Mouse (Mus musculus) heart, postnatal 10 days (tissue): ENCODE results near the gene Mgll. TPM values are rescaled to one million over a fixed set of nuclear protein-coding genes. Genes with fewer than 3 reads are reported as not detected.

ENCODE experiments used
- DNase-seq, 2 experiments: peaks; one replicate each; pipeline ENCODE4 v3.0.0; 2021
- intact Hi-C: fragments of 180-260 bp; cut with DNase I; formaldehyde crosslinking; loops from one replicate; pipeline ENCODE4 v1.15.1; 2025
- total RNA-seq, 2 experiments: library from RNA; stranded (reverse); gene quantifications; 2 replicates each; pipeline ENCODE4 v1.2.3; 2021

Gene Mgll
- total RNA-seq, 2 experiments from 2014 or later = 187 to 225 TPM

GRCm38 (mm10) chr6:88840791-88841513 is 116.7 kb downstream of the Mgll start:
- intact Hi-C loops = no loop called here
- no peak for DNase-seq

DNA sequence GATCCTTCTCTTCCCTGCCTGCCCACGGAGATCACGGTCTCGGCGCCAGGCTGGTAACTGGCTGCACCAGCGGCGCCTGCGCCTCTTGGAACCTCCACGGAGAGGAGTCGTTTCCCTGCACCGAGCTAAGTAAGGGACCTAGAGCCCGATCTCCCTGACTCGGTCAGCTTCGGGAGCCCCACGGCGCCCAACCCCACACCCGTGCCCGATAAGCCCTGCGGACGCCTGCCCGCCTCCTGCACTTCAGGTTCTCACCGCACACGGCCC is 117.2 kb downstream of the Mgll start:
- intact Hi-C loops = no loop called here

DNA sequence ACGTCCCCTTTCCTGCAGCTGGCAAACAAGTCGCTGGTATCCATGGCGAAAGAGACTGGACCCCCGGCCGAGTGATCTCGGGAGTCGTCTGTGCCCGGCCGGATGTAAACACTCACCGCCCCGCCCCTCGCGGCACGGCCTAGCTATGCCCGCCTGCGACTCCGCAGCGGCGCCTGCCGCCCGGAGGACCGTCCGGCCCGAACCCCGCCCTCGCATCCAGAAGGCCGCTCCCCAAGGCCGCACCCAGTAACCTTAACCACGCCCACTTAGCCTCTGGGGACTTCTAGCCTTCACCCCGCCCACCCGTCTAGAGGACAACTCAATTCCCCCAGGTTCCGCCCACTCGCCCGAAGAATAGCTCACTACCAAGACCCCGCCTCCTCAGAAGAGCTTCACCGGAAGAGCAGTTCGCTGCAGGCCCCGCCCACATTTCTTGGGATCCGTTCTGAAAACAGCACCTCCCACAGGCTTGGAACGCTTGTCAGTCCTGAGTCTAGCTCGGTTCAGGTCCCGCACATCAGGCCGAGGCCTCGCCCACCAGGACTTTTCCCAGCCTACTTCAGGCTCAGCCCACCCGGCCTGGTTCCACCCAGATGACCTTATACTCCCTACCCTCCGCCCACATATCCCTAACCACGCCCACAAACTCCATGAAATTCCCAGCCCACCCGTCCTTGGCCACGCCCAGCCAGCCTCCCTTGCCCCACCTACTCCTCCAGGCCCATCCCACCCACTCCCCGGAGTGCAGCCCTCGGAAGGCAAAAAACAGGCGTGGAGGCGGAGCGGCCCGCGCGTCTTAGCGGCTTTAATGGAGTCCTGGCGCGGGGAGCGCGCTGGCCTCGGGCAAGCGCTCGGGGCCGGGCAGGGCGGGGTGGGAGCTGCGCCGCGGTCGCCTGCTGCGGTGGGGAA is 117.8 kb downstream of the Mgll start, which contains the start of gene Abtb1:
Abtb1 (minus strand) TSS at position 204 of the 909 bp plus-strand sequence.
- DNase-seq = peak; percentile 100
- intact Hi-C loops = no loop called here

More for the DNA sequence above, 117.2 kb downstream of the Mgll start:
- no peak for DNase-seq

- intact Hi-C loops = no loop called here
- no peak for DNase-seq
These were observed 118.5 kb downstream of the Mgll start for GRCm38 (mm10) chr6:88842731-88843151.

DNA sequence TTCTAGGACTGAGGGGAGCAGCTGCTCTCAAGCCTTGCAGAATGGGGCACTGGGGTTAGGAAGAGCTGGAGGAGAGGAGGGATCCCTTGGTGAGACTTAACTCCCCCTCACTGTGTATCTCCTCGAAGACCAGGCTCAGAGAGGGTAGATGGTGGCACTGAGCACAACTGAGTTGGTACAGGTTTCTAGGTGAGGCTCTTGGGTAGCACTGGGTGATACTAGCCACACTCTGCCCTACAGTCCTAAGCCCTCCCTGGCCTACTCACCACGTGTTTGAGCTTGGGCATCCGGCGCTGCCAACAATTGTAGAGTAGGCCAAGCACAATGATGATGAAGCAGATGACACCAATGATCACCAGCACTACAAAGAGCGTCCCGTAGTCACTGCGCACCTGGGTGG is 119.0 kb downstream of the Mgll start:
- DNase-seq = no peak
- intact Hi-C loops = no loop called here

DNA sequence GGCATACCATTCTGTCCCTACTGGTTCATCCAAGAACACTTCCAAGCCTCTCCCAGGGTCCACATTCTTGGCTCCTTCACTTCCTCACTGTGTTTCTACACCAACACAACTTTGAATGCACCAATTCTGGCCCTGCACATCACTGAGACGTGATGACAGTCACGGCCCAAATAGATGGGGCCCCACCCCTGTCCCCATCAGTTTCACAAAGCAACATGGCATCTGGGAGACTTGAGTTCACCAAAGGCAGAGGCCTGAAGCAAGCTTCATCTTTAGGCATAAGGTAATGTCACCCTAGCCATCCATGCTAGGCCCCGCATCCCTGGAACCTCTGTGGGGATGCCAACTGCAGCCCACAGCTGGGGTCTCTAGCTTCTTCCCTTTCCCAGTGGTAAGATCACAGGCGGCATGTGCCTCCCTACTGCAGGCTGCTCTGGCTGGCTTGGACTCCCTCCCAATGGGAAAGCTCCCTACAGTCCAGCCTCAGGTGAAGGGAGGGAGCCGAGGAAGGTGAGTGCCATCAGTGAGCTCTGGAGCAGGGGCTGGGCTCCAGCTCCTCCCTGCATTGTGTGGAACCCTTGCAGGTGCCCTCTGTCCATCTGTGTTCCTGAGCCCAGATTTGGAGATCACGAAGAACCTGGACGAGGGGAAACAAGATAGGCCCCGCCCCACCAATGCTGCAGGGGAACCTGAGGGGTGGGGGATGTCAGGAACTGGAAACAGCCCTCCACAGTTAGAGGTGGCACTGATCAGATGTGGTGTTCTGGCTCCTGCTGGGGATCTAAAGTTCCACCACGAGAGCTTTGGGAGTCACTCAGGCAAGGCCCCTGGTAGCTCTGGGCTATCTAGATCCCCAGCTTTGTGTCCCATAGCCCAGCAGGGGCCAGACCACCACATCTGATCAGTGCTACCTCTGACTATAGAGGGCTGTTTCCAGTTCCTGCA is 119.8 kb downstream of the Mgll start:
- no peak for DNase-seq
- intact Hi-C loops = no loop called here

DNA sequence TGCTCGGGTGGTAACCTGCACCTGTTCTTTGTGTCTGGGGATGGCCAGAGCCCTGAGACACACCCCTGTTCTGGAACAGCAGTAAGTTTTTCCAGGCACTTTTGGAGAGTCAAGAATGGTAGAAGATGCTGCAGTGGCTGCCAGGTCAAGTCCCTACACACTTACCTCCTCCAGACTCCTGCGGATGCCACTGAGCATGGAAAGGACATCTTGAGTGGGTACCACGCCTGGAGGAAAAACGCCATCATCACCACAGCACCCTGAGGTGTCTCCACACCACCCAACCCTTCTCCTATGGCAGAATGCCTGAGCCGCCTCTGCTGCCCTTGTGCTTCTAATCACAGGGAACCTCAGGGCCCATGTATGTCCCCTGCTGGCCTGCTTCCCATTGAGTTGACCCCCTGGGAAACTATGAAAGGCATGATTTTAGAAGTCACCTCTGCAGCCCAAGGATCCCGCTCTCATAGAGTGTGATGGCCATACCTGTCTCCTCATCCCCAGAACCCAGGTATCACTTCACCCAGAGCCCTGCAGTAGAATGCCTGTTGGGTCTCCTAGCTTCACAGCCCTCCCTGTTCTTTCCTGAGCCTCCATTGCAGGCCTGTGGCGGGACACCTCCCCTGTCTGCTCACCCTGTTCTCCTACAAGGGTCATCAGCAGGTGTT is 120.8 kb downstream of the Mgll start:
- DNase-seq = no peak
- intact Hi-C loops = no loop called here

DNA sequence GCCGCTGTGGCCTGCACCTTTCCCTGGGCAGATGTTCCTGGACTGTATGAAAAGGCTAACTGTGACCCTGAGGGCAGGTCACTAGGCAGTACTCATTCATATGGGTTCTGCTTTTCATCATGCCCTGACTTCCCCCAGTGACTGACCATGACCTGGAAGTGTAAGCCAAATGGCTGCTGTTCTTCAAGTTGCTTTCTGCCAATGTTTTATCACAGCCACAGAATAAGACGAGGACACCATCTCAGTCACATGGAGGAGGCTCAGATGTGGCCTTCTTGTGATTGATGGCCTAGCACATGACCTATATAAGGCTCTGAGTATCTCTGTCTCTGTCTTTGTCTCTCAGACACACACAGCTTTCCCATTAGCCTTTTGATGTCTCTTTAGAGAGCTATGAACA is 123.4 kb downstream of the Mgll start:
- intact Hi-C loops = no loop called here
- no peak for DNase-seq

- DNase-seq = no peak
- intact Hi-C loops = no loop called here
These were observed 125.1 kb downstream of the Mgll start for GRCm38 (mm10) chr6:88849270-88849669.

- intact Hi-C loops = no loop called here
These were observed 125.8 kb downstream of the Mgll start for GRCm38 (mm10) chr6:88850034-88850433.

GRCm38 (mm10) chr6:88854509-88854908 is 130.3 kb downstream of the Mgll start:
- DNase-seq = no peak
- intact Hi-C loops = no loop called here

More at GRCm38 (mm10) chr6:88850034-88850433, 125.8 kb downstream of the Mgll start:
- DNase-seq = peak in 1 of 2 experiments; percentile 50

GRCm38 (mm10) chr6:88855636-88856035 is 131.4 kb downstream of the Mgll start:
- DNase-seq = peak; percentile 77 to 88
- intact Hi-C loops = no loop called here

GRCm38 (mm10) chr6:88857249-88857648 is 133.0 kb downstream of the Mgll start:
- intact Hi-C loops = no loop called here
- DNase-seq = peak; percentile 75 to 83

DNA sequence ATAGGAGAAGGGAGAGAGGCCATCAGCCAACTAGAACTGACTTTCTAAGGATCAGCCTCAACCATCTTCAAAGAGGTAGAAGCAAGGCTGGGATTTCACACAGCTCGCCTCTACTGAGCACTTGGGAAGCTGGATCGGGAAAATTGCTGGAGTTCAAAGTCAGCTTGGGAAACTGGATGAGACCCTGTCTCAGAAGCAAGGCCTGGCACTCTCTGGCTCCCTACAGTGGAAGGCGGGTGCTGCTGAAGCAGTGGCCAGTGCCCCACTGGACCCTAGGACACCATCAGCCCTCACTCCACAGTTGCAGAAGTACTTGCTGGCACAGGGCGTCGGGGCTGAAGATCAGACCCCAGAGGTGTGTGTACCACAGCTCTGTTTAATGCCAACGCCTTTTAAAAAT is 133.6 kb downstream of the Mgll start:
- no peak for DNase-seq
- intact Hi-C loops = no loop called here

DNA sequence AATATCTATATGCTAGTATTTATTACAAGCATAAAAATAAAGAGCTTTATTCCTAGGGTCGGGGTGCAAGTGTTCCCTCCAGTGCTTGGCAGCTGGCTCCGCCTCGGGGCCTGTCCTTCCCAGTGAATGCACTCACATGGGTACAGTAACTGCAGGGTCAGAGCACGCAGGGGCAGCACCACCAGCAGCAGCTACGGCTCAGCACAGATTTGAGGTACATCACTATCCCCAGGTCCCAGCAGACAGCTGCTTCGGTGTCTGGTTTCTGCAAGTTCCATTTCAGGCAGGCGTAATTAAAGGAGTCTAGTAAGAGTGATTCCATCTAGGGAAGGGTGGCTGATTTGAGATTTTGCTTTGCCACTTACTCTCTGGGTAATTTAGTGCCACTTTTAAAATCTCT is 134.1 kb downstream of the Mgll start:
- no peak for DNase-seq
- intact Hi-C loops = no loop called here

GRCm38 (mm10) chr6:88860914-88861313 is 136.7 kb downstream of the Mgll start:
- intact Hi-C loops = no loop called here
- DNase-seq = peak; percentile 59 to 74

GRCm38 (mm10) chr6:88865704-88866103 is 141.5 kb downstream of the Mgll start:
- intact Hi-C loops = no loop called here
- no peak for DNase-seq

GRCm38 (mm10) chr6:88869459-88869858 is 145.2 kb downstream of the Mgll start:
- intact Hi-C loops = no loop called here
- DNase-seq = no peak

DNA sequence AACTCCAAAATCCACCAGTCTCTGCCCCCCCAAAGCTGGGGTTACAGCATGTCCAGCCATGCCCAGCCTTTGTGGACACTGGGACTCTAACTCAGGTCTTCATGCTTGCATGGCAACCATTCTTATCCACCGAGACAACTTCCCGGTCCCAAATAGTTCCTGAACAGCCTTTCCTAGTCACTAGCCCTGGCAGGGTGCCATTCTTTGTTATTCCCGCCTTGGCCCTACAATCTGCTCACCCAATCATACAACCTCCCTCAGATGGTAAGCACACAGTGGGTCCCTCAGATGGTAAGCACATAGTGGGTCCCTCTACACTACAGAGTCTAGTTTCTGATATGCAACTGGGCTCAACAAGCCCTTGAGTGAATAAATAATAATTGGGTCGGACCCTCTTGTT is 146.4 kb downstream of the Mgll start:
- intact Hi-C loops = no loop called here
- DNase-seq = no peak

GRCm38 (mm10) chr6:88871546-88871945 is 147.3 kb downstream of the Mgll start:
- intact Hi-C loops = no loop called here
- no peak for DNase-seq
